23 mouse cellular contexts compared by ENCODE assay signal in the genomic region with DNA sequence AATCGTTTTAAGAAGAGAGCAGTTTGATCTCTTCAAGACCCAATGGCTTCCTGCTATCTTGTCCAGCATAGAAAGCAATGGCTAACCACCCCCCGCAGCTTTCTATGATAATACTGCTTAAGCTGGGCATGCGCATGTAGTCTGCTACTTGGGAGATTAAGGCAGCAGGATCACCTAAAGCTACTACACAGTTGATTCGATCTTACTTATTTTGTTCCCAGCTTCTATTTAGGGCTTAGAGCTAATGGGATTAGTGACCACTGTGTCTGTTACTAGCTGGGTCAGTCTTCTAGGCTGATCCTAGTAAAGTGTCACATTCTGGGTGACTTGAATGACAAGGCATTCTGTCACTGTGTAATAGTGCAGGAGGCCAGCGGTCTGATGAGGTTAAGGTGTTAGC. TPM values are rescaled to one million over a fixed set of nuclear protein-coding genes. Genes with fewer than 3 reads are reported as not detected.
DNase-seq lines count a peak whose midpoint lies in the region; ATAC-seq lines count a peak whose summit lies in the region.
"Had no signal": no experiment of that assay in that cellular context is flagged by ENCODE, and none has a peak within 500 bp of the region (broad histone marks: within the 10 kb centered on the region; RNA-seq: fewer than 3 reads in every experiment).

No protein-coding gene starts in this region.

- no peak overlapping the region for H3K27ac ChIP-seq in midbrain, embryonic 13.5 days
- H3K27ac ChIP-seq in midbrain, embryonic 10.5 days (replicated peaks): no peak overlapping the region
- H3K27ac ChIP-seq: forebrain, embryonic 10.5 days; forebrain, embryonic 13.5 days; heart, adult 2 months; heart, embryonic 10.5 days; heart, embryonic 13.5 days; hindbrain, embryonic 14.5 days had no signal

- no peak overlapping the region for H3K9ac ChIP-seq in midbrain, embryonic 13.5 days (replicated peaks)
- H3K9ac ChIP-seq: forebrain, embryonic 13.5 days; heart, embryonic 13.5 days; hindbrain, embryonic 14.5 days had no signal

- H3K9me3 ChIP-seq in midbrain, embryonic 13.5 days: no peaks in the 10 kb centered on the region
- H3K9me3 ChIP-seq in midbrain, embryonic 10.5 days (replicated peaks): no peaks in the 10 kb centered on the region
- H3K9me3 ChIP-seq: forebrain, embryonic 10.5 days; forebrain, embryonic 13.5 days; heart, embryonic 10.5 days; heart, embryonic 13.5 days had no signal

- no peaks in the 10 kb centered on the region for H3K36me3 ChIP-seq in midbrain, embryonic 13.5 days
- no peaks in the 10 kb centered on the region for H3K36me3 ChIP-seq in midbrain, embryonic 10.5 days
- H3K36me3 ChIP-seq: forebrain, embryonic 10.5 days; heart, embryonic 10.5 days; heart, embryonic 13.5 days had no signal

- H3K4me3 ChIP-seq in midbrain, embryonic 13.5 days (replicated peaks): no peak overlapping the region
- no peak overlapping the region for H3K4me3 ChIP-seq in midbrain, embryonic 10.5 days
- H3K4me3 ChIP-seq: forebrain, embryonic 10.5 days; forebrain, embryonic 13.5 days; heart, adult 2 months; heart, embryonic 10.5 days; heart, embryonic 13.5 days had no signal

- peaks cover 5% of the 10 kb centered on the region; the same call in 1 of the 2 replicates for H3K27me3 ChIP-seq in midbrain, embryonic 13.5 days
- H3K27me3 ChIP-seq in midbrain, embryonic 10.5 days (ENCODE audit: low read depth, poor library complexity, severe bottlenecking): peaks cover 16% of the 10 kb centered on the region
- H3K27me3 ChIP-seq: forebrain, embryonic 13.5 days; heart, embryonic 13.5 days had no signal

- DNase-seq in midbrain, embryonic 10.5 days (ENCODE audit: low spot score): no peak
- DNase-seq in retina, adult 2 months (ENCODE audit: low read depth, low spot score): peak; percentile 59
- peak; percentile 85 for DNase-seq in retina, postnatal 1 day
- DNase-seq in spleen, adult 12 weeks (ENCODE audit: low spot score): no peak
- DNase-seq in thymus, postnatal 10 days (ENCODE audit: low spot score in 2 of 2): no peak
- DNase-seq: adrenal gland, adult 2 months; adrenal gland, postnatal 14 days; cerebellum, adult 18-20 months; cerebellum, adult 9-10 months; cerebellum, postnatal 14 days; gastrocnemius, postnatal 10 days; gastrocnemius, postnatal 36 days; heart, adult 2 months; heart, postnatal 14 days; heart, postnatal 4 days had no signal

- peak; percentile 45; the same call in 1 of the 2 replicates for ATAC-seq in midbrain, embryonic 13.5 days
- ATAC-seq: CD4-positive, CD25-positive, alpha-beta regulatory T cell, adult 4 months; forebrain, embryonic 13.5 days; forebrain, embryonic 16.5 days had no signal

- no peak overlapping the region for H3K4me2 ChIP-seq in midbrain, embryonic 13.5 days (replicated peaks)
- H3K4me2 ChIP-seq: forebrain, embryonic 13.5 days; heart, embryonic 13.5 days; hindbrain, embryonic 14.5 days had no signal

- peaks cover 3% of the 10 kb centered on the region; the same call in 1 of the 2 replicates for H3K4me1 ChIP-seq in midbrain, embryonic 13.5 days (replicated peaks)
- H3K4me1 ChIP-seq in midbrain, embryonic 10.5 days: peaks cover 20% of the 10 kb centered on the region
- H3K4me1 ChIP-seq: forebrain, embryonic 13.5 days had no signal

- 30% methylated on average over 5 of the region's 5 CpGs for WGBS in midbrain, embryonic 13.5 days
- WGBS in midbrain, embryonic 10.5 days: 37% methylated on average over 5 of the region's 5 CpGs

RNA-seq across cellular contexts. Expression of a gene that starts 15.2 kb away (rescaled TPM):
- polyA plus RNA-seq in midbrain, embryonic 13.5 days (2015; fragmentation: Nextera tagmentation; extraction: Ambion mirVana): 0.50 and 1.2 TPM in 2 replicates
- polyA plus RNA-seq in midbrain, embryonic 10.5 days (2016; fragmentation: Nextera tagmentation; extraction: Ambion mirVana): 0.84 and 0.87 TPM in 2 replicates

RNA-seq across cellular contexts. Expression of a gene that starts 55.2 kb away (rescaled TPM):
- 87.8 and 88.3 TPM in 2 replicates for polyA plus RNA-seq in midbrain, embryonic 13.5 days (2015; fragmentation: Nextera tagmentation; extraction: Ambion mirVana)
- 250 and 252 TPM in 2 replicates for polyA plus RNA-seq in midbrain, embryonic 10.5 days (2016; fragmentation: Nextera tagmentation; extraction: Ambion mirVana)

Comparison
In these comparisons a context has a peak if more than half of its experiments do, and no peak if none do; other contexts are left out.
1. DNase-seq: peak in retina, adult 2 months (single experiment) and retina, postnatal 1 day (single experiment); none in midbrain, embryonic 10.5 days (single experiment), spleen, adult 12 weeks (single experiment) and thymus, postnatal 10 days (0 of 2).